Mouse (Mus musculus) G1E (cell line): Measurements from ENCODE around the gene Tacc2. TPM values are rescaled to one million over a fixed set of nuclear protein-coding genes. Genes with fewer than 3 reads are reported as not detected.

Experiments
- ATAC-seq: 2 replicates; pipeline ENCODE4 v1.8.0; 2016; ENCODE audit warnings: mild to moderate bottlenecking; ENCODE audit not compliant: insufficient number of reproducible peaks, poor library complexity, low FRiP score, severe bottlenecking; ENCODE audit errors: extremely low read depth
- DNase-seq: peaks from one replicate; pipeline ENCODE4 v3.0.0; 2012; ENCODE audit warnings: low spot score
- H3K27me3 ChIP-seq: 2 replicates; pipeline ENCODE4 v1.6.1; 2012; ENCODE audit warnings: mild to moderate bottlenecking, low read length, inconsistent platforms; ENCODE audit not compliant: insufficient read depth
- H3K36me3 ChIP-seq: replicated peaks from 2 replicates; pipeline ENCODE3; 2012; ENCODE audit warnings: mild to moderate bottlenecking, inconsistent platforms
- H3K4me1 ChIP-seq: 2 replicates; pipeline ENCODE4 v1.6.1; 2012; ENCODE audit warnings: low read depth, low read length, inconsistent platforms, mixed read lengths; ENCODE audit not compliant: insufficient read depth
- H3K4me3 ChIP-seq: 2 replicates; pipeline ENCODE4 v1.5.1; 2012; ENCODE audit warnings: low read depth, mild to moderate bottlenecking, inconsistent platforms, low read length, moderate library complexity, mixed read lengths
- H3K9me3 ChIP-seq: replicated peaks from 2 replicates; pipeline ENCODE4 v1.6.1; 2012; ENCODE audit warnings: inconsistent platforms
- CTCF ChIP-seq: IDR thresholded peaks from 2 replicates; pipeline ENCODE4 v1.5.1; 2012; ENCODE audit warnings: low read depth, low read length, inconsistent platforms, mixed read lengths
- GATA1 ChIP-seq: IDR thresholded peaks from 2 replicates; pipeline ENCODE4 v1.6.1; 2012; ENCODE audit warnings: borderline replicate concordance, low read length, inconsistent platforms, mixed read lengths
- GATA2 ChIP-seq: IDR thresholded peaks from 2 replicates; pipeline ENCODE4 v1.6.1; 2012; ENCODE audit warnings: low read depth, low read length, inconsistent platforms, borderline replicate concordance
- POLR2AphosphoS5 ChIP-seq: IDR thresholded peaks from 2 replicates; pipeline ENCODE4 v1.6.1; 2012; ENCODE audit warnings: low read depth, low read length, inconsistent platforms; ENCODE audit not compliant: insufficient replicate concordance
- TAL1 ChIP-seq: conservative IDR thresholded peaks from 2 replicates; pipeline ENCODE4 v1.6.1; 2012; ENCODE audit warnings: low read depth, low read length, inconsistent platforms, mixed read lengths
- polyA plus RNA-seq: library from polyadenylated mRNA; stranded (reverse); fragments of >175 nt; gene quantifications from 2 replicates; pipeline ENCODE4 v1.2.3, GENCODE M21; 2012
- total RNA-seq, 2 experiments: library from RNA; stranded (forward) in 1 of 2; stranded (reverse) in 1 of 2; fragments of 200-1000 nt in 1 of 2; fragments of >200 nt in 1 of 2; fragmentation: Nextera tagmentation in 1 of 2; gene quantifications; 2 replicates each; pipeline ENCODE4 v1.2.3; 2014 to 2017

The Tacc2 gene
- total and polyA plus RNA-seq, 3 experiments = 0.38 TPM; not detected in 2

- no peak for DNase-seq
- H3K9me3 ChIP-seq = peaks cover 80% of the 10 kb centered on the region
- TF ChIP-seq POLR2AphosphoS5 (no peak), GATA2 (no peak), CTCF (no peak), TAL1 (no peak), GATA1 (no peak)
- no peak for ATAC-seq
- no peaks in the 10 kb centered on the region for H3K36me3 ChIP-seq
- no peaks in the 10 kb centered on the region for H3K27me3 ChIP-seq
- H3K4me3 ChIP-seq = no peak overlapping the region
- H3K4me1 ChIP-seq = no peaks in the 10 kb centered on the region
Measured at GRCm38 (mm10) chr7:130780866-130781419, 203.7 kb downstream of the Tacc2 start.

- Histone ChIP-seq H3K4me1 (no peaks in the 10 kb centered on the region), H3K27me3 (no peaks in the 10 kb centered on the region), H3K36me3 (no peaks in the 10 kb centered on the region), H3K4me3 (no peak overlapping the region), H3K9me3 (peaks cover 85% of the 10 kb centered on the region)
- no peak for ATAC-seq
- no peak for DNase-seq
- no peak for TF ChIP-seq GATA2
Measured at GRCm38 (mm10) chr7:130782501-130783050, 205.3 kb downstream of the Tacc2 start.

- Histone ChIP-seq H3K36me3 (no peaks in the 10 kb centered on the region), H3K27me3 (no peaks in the 10 kb centered on the region), H3K9me3 (peaks cover 91% of the 10 kb centered on the region), H3K4me3 (no peak overlapping the region), H3K4me1 (no peaks in the 10 kb centered on the region)
- no peak for DNase-seq
- TF ChIP-seq GATA2 (no peak), TAL1 (no peak), GATA1 (no peak), CTCF (no peak), POLR2AphosphoS5 (no peak)
- ATAC-seq = no peak
Measured at GRCm38 (mm10) chr7:130785923-130786575, 208.8 kb downstream of the Tacc2 start.

GRCm38 (mm10) chr7:130786708-130787107 is 209.5 kb downstream of the Tacc2 start:
- H3K4me3 ChIP-seq = no peak overlapping the region
- H3K27me3 ChIP-seq = no peaks in the 10 kb centered on the region
- no peaks in the 10 kb centered on the region for H3K36me3 ChIP-seq
- no peak for DNase-seq
- H3K4me1 ChIP-seq = no peaks in the 10 kb centered on the region
- ATAC-seq = no peak
- TF ChIP-seq GATA2 (no peak), TAL1 (no peak), POLR2AphosphoS5 (no peak), GATA1 (no peak), CTCF (no peak)
- peaks cover 92% of the 10 kb centered on the region for H3K9me3 ChIP-seq

GRCm38 (mm10) chr7:130787537-130787936 is 210.3 kb downstream of the Tacc2 start:
- peaks cover 89% of the 10 kb centered on the region for H3K9me3 ChIP-seq
- no peaks in the 10 kb centered on the region for H3K36me3 ChIP-seq
- H3K4me3 ChIP-seq = no peak overlapping the region
- DNase-seq = no peak
- H3K27me3 ChIP-seq = no peaks in the 10 kb centered on the region
- no peak for ATAC-seq
- TF ChIP-seq CTCF = no peak
- no peak for TF ChIP-seq GATA2
- no peak for TF ChIP-seq TAL1
- no peak for TF ChIP-seq POLR2AphosphoS5
- TF ChIP-seq GATA1 = no peak
- no peaks in the 10 kb centered on the region for H3K4me1 ChIP-seq

GRCm38 (mm10) chr7:130788950-130789349 is 211.7 kb downstream of the Tacc2 start:
- Histone ChIP-seq H3K36me3 (no peaks in the 10 kb centered on the region), H3K4me3 (no peak overlapping the region), H3K4me1 (no peaks in the 10 kb centered on the region), H3K27me3 (no peaks in the 10 kb centered on the region), H3K9me3 (peaks cover 87% of the 10 kb centered on the region)
- TF ChIP-seq POLR2AphosphoS5 (no peak), CTCF (no peak), GATA2 (no peak), GATA1 (no peak), TAL1 (no peak)
- no peak for ATAC-seq
- DNase-seq = no peak
